Mouse (Mus musculus) adrenal gland, postnatal 36 days (tissue): ENCODE results near the gene Abca16. TPM values are rescaled to one million over a fixed set of nuclear protein-coding genes. Genes with fewer than 3 reads are reported as not detected.

Experiments
- DNase-seq, 2 experiments: peaks; one replicate each; pipeline ENCODE4 v3.0.0; 2021; ENCODE audit warnings: mixed read lengths in 1 of 2
- long read RNA-seq, 2 experiments: library from polyadenylated mRNA; stranded (forward); transcript quantifications; one replicate each; pipeline ENCODE4 v2.0.0; 2021; ENCODE audit warnings: borderline sequencing depth in 2 of 2
- total RNA-seq, 2 experiments: library from RNA; stranded (reverse); gene quantifications; 2 replicates each; pipeline ENCODE4 v1.2.3; 2021

The Abca16 gene
- not detected for total RNA-seq
- long read RNA-seq, experiment 1, result 0 reads
- long read RNA-seq, experiment 2, result 0 reads

DNA sequence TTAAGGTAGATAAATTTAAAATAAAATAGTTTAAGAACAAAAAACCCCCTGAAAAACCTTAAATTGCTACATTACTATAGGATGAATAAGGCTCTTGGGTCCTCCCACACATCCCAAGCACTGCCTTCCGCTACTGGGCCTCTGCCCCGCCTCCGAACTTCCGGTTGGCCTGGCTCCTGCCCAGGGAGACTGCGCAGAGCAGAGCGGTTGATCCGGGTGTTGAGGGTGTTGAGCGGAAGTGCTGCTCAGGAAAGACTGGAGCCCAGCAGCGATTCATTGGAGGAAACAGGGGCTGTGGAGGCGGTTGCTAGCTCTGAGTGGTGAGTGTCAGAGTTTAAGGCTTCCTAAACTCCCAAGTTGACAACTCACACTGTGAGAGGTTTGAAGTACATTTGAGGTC lies at the start of gene Abca16:
Gene Abca16, plus strand, starts transcription at position 201 of the 400 bp plus-strand sequence.
- no peak for DNase-seq

DNA sequence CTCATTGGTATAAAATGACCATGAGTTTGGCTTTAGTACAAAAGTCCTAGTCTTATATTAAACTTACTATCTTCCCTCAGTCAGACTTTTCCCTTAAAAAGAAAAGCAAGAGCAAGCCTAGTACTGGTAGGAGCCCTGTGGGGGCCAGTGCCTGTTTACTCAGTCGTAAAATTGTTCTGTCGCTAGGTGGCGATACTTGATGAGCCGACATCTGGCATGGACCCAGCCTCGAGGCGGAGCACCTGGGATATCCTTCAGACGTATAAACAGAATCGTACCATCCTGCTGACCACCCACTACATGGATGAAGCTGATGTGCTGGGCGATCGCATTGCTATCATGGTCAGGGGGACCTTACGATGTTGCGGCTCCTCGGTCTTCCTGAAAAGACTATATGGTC lies 48.3 kb upstream of the Abca16 start:
- peak; percentile 2 to 3 for DNase-seq

DNA sequence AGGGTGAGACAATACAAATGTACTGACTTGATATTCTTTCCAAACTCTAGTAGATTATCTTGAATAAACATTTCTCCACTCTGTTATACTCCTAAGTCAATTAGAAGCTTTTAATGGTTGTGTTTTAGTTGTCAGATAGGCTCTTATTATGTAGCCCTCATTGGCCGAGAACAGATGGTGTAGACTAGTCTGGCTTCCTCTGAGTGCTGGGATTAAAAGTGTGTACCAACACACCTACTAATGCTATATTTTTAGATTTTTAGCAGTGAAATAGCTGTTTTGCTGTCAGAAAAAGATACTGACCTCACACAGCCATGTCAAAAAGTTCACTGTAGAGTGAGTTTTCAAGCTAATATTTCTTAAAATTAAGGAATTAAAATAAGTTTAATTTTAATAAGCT lies 2.9 kb downstream of the Abca16 start:
- DNase-seq, result no peak

- DNase-seq, result peak in 1 of 2 experiments; percentile 5
Measured at GRCm38 (mm10) chr7:120426625-120427024, 17.2 kb downstream of the Abca16 start.

GRCm38 (mm10) chr7:120431464-120431863 lies 22.0 kb downstream of the Abca16 start:
- no peak for DNase-seq

DNA sequence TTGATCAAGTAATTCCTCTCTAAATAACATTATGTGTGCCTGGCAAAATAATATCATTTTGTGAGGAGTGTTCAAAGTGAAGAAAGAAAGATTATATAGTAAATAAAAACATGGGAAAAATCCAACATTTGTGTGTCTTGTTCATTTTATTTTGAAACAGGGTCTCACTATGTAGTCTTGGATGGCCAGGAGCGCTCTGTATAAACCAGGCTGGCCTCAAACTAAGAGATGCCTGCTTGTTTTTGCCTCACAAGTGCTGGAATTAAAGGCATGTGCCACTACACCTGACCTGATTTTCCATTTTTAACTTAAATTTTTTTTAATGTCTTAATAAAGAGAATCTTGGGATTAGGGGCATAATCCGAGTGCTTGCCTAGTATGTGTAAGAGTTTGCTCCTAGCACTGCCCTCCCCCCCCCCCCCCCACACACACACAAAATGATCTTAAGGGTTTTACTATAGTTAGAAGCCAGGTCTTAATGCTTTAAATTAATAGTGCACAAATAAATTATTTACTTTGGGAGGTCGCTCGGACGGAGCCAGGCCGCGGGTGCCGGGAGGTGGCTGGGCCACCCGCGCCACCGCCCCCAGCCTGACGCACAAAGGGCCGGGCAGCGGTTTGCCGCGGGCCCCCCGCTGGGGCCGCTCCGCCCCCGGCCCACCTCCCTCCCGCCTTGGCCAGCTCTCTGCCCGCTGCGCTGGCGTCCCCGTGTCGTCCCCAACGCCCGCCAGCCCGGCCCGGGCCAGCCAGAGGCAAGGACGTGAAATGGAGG lies 94.6 kb downstream of the Abca16 start:
- DNase-seq, result peak in 1 of 2 experiments; percentile 2

DNA sequence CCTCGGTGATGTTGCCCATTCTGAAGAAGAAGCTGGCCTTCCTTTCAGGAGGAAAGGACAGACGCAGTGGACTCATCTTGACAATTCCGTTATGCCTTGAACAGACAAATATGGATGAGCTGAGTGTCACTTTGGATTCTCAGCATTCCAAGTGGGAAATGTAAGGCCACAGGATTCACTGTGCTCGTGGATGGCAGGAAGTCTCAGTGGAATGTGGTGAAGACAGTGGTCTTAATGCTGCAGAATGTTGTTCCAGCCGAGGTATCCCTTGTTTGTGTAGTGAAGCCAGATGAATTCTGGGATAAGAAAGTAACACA lies 95.2 kb downstream of the Abca16 start:
- DNase-seq, result no peak

DNA sequence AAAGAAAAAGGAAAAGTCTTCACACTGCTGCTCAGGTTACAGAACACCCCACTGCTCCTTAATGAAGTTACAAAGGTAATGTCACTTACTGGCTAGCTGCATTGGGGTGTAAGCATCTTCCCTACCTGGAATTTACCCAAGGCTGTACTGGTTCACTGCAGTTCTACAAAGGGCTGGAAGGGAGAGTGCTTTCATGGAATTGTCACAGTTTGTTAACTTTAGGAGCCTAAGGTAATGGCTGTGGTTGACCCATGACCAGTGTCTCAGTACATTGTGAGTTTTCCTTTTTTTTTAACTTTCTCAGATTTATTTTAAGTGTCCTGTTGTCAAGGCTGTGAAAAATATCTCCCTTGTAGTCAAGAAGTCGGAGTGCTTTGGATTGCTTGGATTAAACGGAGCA lies 125.4 kb downstream of the Abca16 start:
- no peak for DNase-seq

- DNase-seq, result no peak
Measured at GRCm38 (mm10) chr7:120552479-120553180, 143.2 kb downstream of the Abca16 start.

- DNase-seq, result no peak
Measured at GRCm38 (mm10) chr7:120553181-120553551, 143.7 kb downstream of the Abca16 start.

GRCm38 (mm10) chr7:120567366-120567765 lies 157.9 kb downstream of the Abca16 start:
- no peak for DNase-seq

DNA sequence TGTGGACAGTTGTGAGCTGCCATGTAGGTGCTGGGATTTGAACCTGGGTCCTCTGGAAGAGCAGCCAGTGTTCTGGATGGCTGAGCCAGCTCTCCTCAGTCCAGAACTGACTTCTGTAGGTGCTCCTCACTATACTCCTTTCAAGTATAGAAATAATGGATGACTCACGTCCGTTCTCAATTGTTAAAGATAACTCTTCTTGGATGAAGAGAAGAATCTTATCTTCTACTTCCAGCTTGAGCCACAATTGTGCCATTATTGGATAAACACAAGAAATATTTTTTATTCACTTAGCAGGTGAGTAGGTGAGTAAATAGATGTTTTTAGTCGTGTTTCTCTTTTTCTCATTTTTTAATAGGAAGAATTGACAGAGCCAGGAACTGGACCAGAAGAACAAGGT lies 167.1 kb downstream of the Abca16 start:
- DNase-seq, result no peak

Other genes starting within 250 kb of the Abca16 start
- gene Anks4b, start 235.8 kb upstream of the Abca16 start, total RNA-seq, result under 1 TPM; 0.16 to 0.63 TPM
- 10 to 100 TPM in 1 of 2 experiments, 1 to 10 TPM in 1; 2.6 to 21.3 TPM for gene Crym, start 207.5 kb upstream of the Abca16 start, total RNA-seq
- gene Abca14, start 205.7 kb upstream of the Abca16 start, total RNA-seq, result not detected
- gene Abca15, start 81.0 kb upstream of the Abca16 start, total RNA-seq, result not detected
- gene Uqcrc2, start 225.5 kb downstream of the Abca16 start, total RNA-seq, result 100 to 1,000 TPM; 369 to 403 TPM